Mouse (Mus musculus) Muller cell, postnatal 12 days (primary cell): ENCODE data around the gene Kcnn4.

Source experiments
- DNase-seq: peaks from one replicate; pipeline ENCODE4 v3.0.0-alpha.2; 2015; ENCODE audit errors: inconsistent ontology term

Gene Kcnn4

GRCm38 (mm10) chr7:24369731-24370541, at the start of gene Kcnn4:
Gene Kcnn4, plus strand, starts transcription at chr7:24370263.
- no peak for DNase-seq

GRCm38 (mm10) chr7:24322593-24322992, 47.5 kb upstream of the Kcnn4 start:
- no peak for DNase-seq

GRCm38 (mm10) chr7:24325197-24325596, 44.9 kb upstream of the Kcnn4 start:
- DNase-seq: peak; percentile 50

GRCm38 (mm10) chr7:24325675-24326128, 44.4 kb upstream of the Kcnn4 start:
- peak; percentile 19 for DNase-seq

- DNase-seq: peak; percentile 12
These were observed 43.6 kb upstream of the Kcnn4 start for GRCm38 (mm10) chr7:24326273-24327135.

GRCm38 (mm10) chr7:24327281-24327975, 42.6 kb upstream of the Kcnn4 start:
- no peak for DNase-seq

- DNase-seq: no peak
These were observed 36.6 kb upstream of the Kcnn4 start, which contains the start of gene Tescl for GRCm38 (mm10) chr7:24333304-24333986. Gene Tescl, minus strand, starts transcription at chr7:24333936.

- DNase-seq: peak; percentile 26
These were observed 34.3 kb upstream of the Kcnn4 start for GRCm38 (mm10) chr7:24335699-24336309.

GRCm38 (mm10) chr7:24338241-24338640, 31.8 kb upstream of the Kcnn4 start:
- DNase-seq: no peak

GRCm38 (mm10) chr7:24343701-24344272, 26.3 kb upstream of the Kcnn4 start:
- no peak for DNase-seq

GRCm38 (mm10) chr7:24346444-24346843, 23.6 kb upstream of the Kcnn4 start:
- no peak for DNase-seq

GRCm38 (mm10) chr7:24348896-24349295, 21.2 kb upstream of the Kcnn4 start, which contains the start of gene Lypd5:
Gene Lypd5, plus strand, starts transcription at chr7:24349196.
- no peak for DNase-seq

- DNase-seq: no peak
These were observed 14.4 kb upstream of the Kcnn4 start for GRCm38 (mm10) chr7:24355646-24356045.

GRCm38 (mm10) chr7:24356081-24356480, 14.0 kb upstream of the Kcnn4 start:
- no peak for DNase-seq

GRCm38 (mm10) chr7:24357899-24358298, 12.2 kb upstream of the Kcnn4 start:
- no peak for DNase-seq

- peak; percentile 31 for DNase-seq
These were observed 10.8 kb upstream of the Kcnn4 start for GRCm38 (mm10) chr7:24359269-24359668.

GRCm38 (mm10) chr7:24361001-24361400, 9.1 kb upstream of the Kcnn4 start:
- DNase-seq: no peak

GRCm38 (mm10) chr7:24363228-24363627, 6.8 kb upstream of the Kcnn4 start:
- no peak for DNase-seq

GRCm38 (mm10) chr7:24364827-24365226, 5.2 kb upstream of the Kcnn4 start:
- peak; percentile 70 for DNase-seq

- peak; percentile 57 for DNase-seq
These were observed 4.6 kb upstream of the Kcnn4 start for GRCm38 (mm10) chr7:24365258-24366014.
